Mouse (Mus musculus) MEL (cell line): Measurements from ENCODE around the gene Rpgrip1l. TPM values are rescaled to one million over a fixed set of nuclear protein-coding genes. Genes with fewer than 3 reads are reported as not detected.

Source experiments
- DNase-seq: peaks from one replicate; pipeline ENCODE4 v3.0.0; 2011; ENCODE audit warnings: low read depth, low spot score
- H3K27ac ChIP-seq: 2 replicates; pipeline ENCODE4 v1.5.1; 2012; ENCODE audit warnings: low read depth, mild to moderate bottlenecking, control low read depth, low read length, moderate library complexity; ENCODE audit not compliant: control insufficient read depth
- H3K27me3 ChIP-seq, 2 experiments: fragments of 150-350 bp in 1 of 2; sonication (generic) in 1 of 2; 2 replicates each; pipeline ENCODE4 v1.6.1; 2012; ENCODE audit warnings: low read length in 2 of 2, mild to moderate bottlenecking in 2 of 2, improper control_type of control experiment in 1 of 2, moderate library complexity in 1 of 2; ENCODE audit not compliant: insufficient read depth in 2 of 2, control insufficient read depth in 1 of 2
- H3K36me3 ChIP-seq, 2 experiments: 2 replicates each; pipeline ENCODE4 v1.6.1; 2012 to 2014; ENCODE audit warnings: low read length in 2 of 2, improper control_type of control experiment in 1 of 2, inconsistent platforms in 1 of 2, mild to moderate bottlenecking in 1 of 2; ENCODE audit not compliant: insufficient read depth in 2 of 2, control insufficient read depth in 1 of 2
- H3K4me1 ChIP-seq, 2 experiments: fragments of 150-350 bp in 1 of 2; sonication (generic) in 1 of 2; 2 replicates each; pipeline ENCODE4 v1.6.1; 2012; ENCODE audit warnings: low read length in 2 of 2, improper control_type of control experiment in 1 of 2, mild to moderate bottlenecking in 1 of 2; ENCODE audit not compliant: insufficient read depth in 2 of 2, control insufficient read depth in 1 of 2
- H3K4me3 ChIP-seq, 2 experiments: fragments of 150-350 bp in 1 of 2; sonication (generic) in 1 of 2; 2 replicates each; pipeline ENCODE4 v1.5.1; 2012; ENCODE audit warnings: low read depth in 2 of 2, low read length in 2 of 2, mild to moderate bottlenecking in 2 of 2, moderate library complexity in 2 of 2, control low read depth in 1 of 2, improper control_type of control experiment in 1 of 2; ENCODE audit not compliant: control insufficient read depth in 1 of 2, insufficient read depth in 1 of 2
- H3K79me2 ChIP-seq: 2 replicates; pipeline ENCODE4 v1.6.1; 2012; ENCODE audit warnings: mild to moderate bottlenecking, low read length, moderate library complexity; ENCODE audit not compliant: control insufficient read depth, poor library complexity, insufficient read depth
- H3K9ac ChIP-seq: 2 replicates; pipeline ENCODE4 v1.6.1; 2012; ENCODE audit warnings: low read depth, mild to moderate bottlenecking, control low read depth, low read length, moderate library complexity; ENCODE audit not compliant: control insufficient read depth, poor library complexity, severe bottlenecking
- H3K9me3 ChIP-seq: fragments of 150-350 bp; sonication (generic); replicated peaks from 2 replicates; pipeline ENCODE4 v1.6.1; 2012; ENCODE audit warnings: mild to moderate bottlenecking, low read length, improper control_type of control experiment, moderate library complexity; ENCODE audit not compliant: insufficient read depth
- CHD2 ChIP-seq: IDR thresholded peaks from 2 replicates; pipeline ENCODE4 v1.6.1; 2011; ENCODE audit warnings: low read length, improper control_type of control experiment
- CTCF ChIP-seq, 3 experiments: IDR thresholded peaks in 2 of 3; conservative IDR thresholded peaks in 1 of 3; 2 replicates each; pipeline ENCODE4 v1.5.1; 2011 to 2012; ENCODE audit warnings: low read length in 3 of 3, low read depth in 2 of 3, mild to moderate bottlenecking in 2 of 3, improper control_type of control experiment in 1 of 3, inconsistent platforms in 1 of 3, mixed read lengths in 1 of 3, moderate library complexity in 1 of 3; ENCODE audit not compliant: control insufficient read depth in 1 of 3, insufficient read depth in 1 of 3, poor library complexity in 1 of 3, severe bottlenecking in 1 of 3
- ELF1 ChIP-seq: IDR thresholded peaks from 2 replicates; pipeline ENCODE4 v1.6.1; 2014; ENCODE audit warnings: low read depth, mild to moderate bottlenecking, inconsistent platforms, low read length, improper control_type of control experiment, moderate library complexity
- EP300 ChIP-seq, 2 experiments: IDR thresholded peaks; 2 replicates each; pipeline ENCODE4 v1.6.1; 2011; ENCODE audit warnings: improper control_type of control experiment in 2 of 2, low read length in 2 of 2, low read depth in 1 of 2, mild to moderate bottlenecking in 1 of 2
- ETS1 ChIP-seq: IDR thresholded peaks from 2 replicates; pipeline ENCODE4 v1.6.1; 2012; ENCODE audit warnings: low read depth, mild to moderate bottlenecking, inconsistent platforms, low read length, improper control_type of control experiment, moderate library complexity
- GABPA ChIP-seq: IDR thresholded peaks from 2 replicates; pipeline ENCODE4 v1.6.1; 2012; ENCODE audit warnings: low read depth, mild to moderate bottlenecking, inconsistent platforms, low read length, improper control_type of control experiment, moderate library complexity
- GATA1 ChIP-seq: IDR thresholded peaks from 2 replicates; pipeline ENCODE4 v1.6.1; 2011; ENCODE audit warnings: low read depth, low read length, improper control_type of control experiment
- HCFC1 ChIP-seq: IDR thresholded peaks from 2 replicates; pipeline ENCODE4 v1.6.1; 2012; ENCODE audit warnings: low read depth, mild to moderate bottlenecking, inconsistent platforms, low read length, improper control_type of control experiment, moderate library complexity
- JUND ChIP-seq: IDR thresholded peaks from 2 replicates; pipeline ENCODE4 v1.6.1; 2011; ENCODE audit warnings: low read depth, mild to moderate bottlenecking, improper control_type of control experiment, low read length
- MAX ChIP-seq: IDR thresholded peaks from 2 replicates; pipeline ENCODE4 v1.6.1; 2011; ENCODE audit warnings: low read length, improper control_type of control experiment
- MAZ ChIP-seq: IDR thresholded peaks from 2 replicates; pipeline ENCODE4 v1.6.1; 2012; ENCODE audit warnings: low read depth, mild to moderate bottlenecking, inconsistent platforms, low read length, improper control_type of control experiment
- MEF2A ChIP-seq: IDR thresholded peaks from 2 replicates; pipeline ENCODE4 v1.6.1; 2014; ENCODE audit warnings: low read depth, mild to moderate bottlenecking, inconsistent platforms, low read length, improper control_type of control experiment; ENCODE audit not compliant: poor library complexity, insufficient replicate concordance, severe bottlenecking; ENCODE audit errors: extremely low read depth
- MXI1 ChIP-seq: IDR thresholded peaks from 2 replicates; pipeline ENCODE4 v1.6.1; 2011; ENCODE audit warnings: mild to moderate bottlenecking, low read depth, low read length, improper control_type of control experiment
- MYB ChIP-seq: IDR thresholded peaks from 2 replicates; pipeline ENCODE4 v1.6.1; 2011; ENCODE audit warnings: mild to moderate bottlenecking, low read depth, low read length, improper control_type of control experiment
- NRF1 ChIP-seq: IDR thresholded peaks from 2 replicates; pipeline ENCODE4 v1.6.1; 2014; ENCODE audit warnings: low read depth, mild to moderate bottlenecking, inconsistent platforms, low read length, improper control_type of control experiment, moderate library complexity; ENCODE audit not compliant: poor library complexity, insufficient read depth, severe bottlenecking
- POLR2AphosphoS5 ChIP-seq: IDR thresholded peaks from 2 replicates; pipeline ENCODE4 v1.6.1; 2012; ENCODE audit warnings: low read depth, borderline replicate concordance, mild to moderate bottlenecking, inconsistent platforms, low read length, moderate library complexity, mixed read lengths
- RAD21 ChIP-seq: IDR thresholded peaks from 2 replicates; pipeline ENCODE4 v1.6.1; 2011; ENCODE audit warnings: mild to moderate bottlenecking, low read depth, low read length, improper control_type of control experiment
- SIN3A ChIP-seq: IDR thresholded peaks from 2 replicates; pipeline ENCODE4 v1.6.1; 2012; ENCODE audit warnings: low read length, improper control_type of control experiment, inconsistent platforms
- TAL1 ChIP-seq: IDR thresholded peaks from 2 replicates; pipeline ENCODE4 v1.6.1; 2012; ENCODE audit warnings: mild to moderate bottlenecking, inconsistent platforms, low read length, moderate library complexity, mixed read lengths
- TBP ChIP-seq: IDR thresholded peaks from 2 replicates; pipeline ENCODE4 v1.8.0; 2011; ENCODE audit warnings: low read depth, low read length, improper control_type of control experiment
- USF1 ChIP-seq: IDR thresholded peaks from 2 replicates; pipeline ENCODE4 v1.6.1; 2014; ENCODE audit warnings: low read depth, mild to moderate bottlenecking, inconsistent platforms, low read length, improper control_type of control experiment, moderate library complexity
- USF2 ChIP-seq, 2 experiments: IDR thresholded peaks; 2 replicates each; pipeline ENCODE4 v1.6.1; 2011 to 2012; ENCODE audit warnings: improper control_type of control experiment in 2 of 2, low read length in 2 of 2, borderline replicate concordance in 1 of 2, inconsistent platforms in 1 of 2, low read depth in 1 of 2, mild to moderate bottlenecking in 1 of 2; ENCODE audit not compliant: insufficient read depth in 1 of 2
- ZC3H11A ChIP-seq: IDR thresholded peaks from 2 replicates; pipeline ENCODE4 v1.6.1; 2012; ENCODE audit warnings: low read depth, mild to moderate bottlenecking, inconsistent platforms, low read length, improper control_type of control experiment
- ZMIZ1 ChIP-seq: IDR thresholded peaks from 2 replicates; pipeline ENCODE4 v1.6.1; 2012; ENCODE audit warnings: low read depth, mild to moderate bottlenecking, inconsistent platforms, low read length, improper control_type of control experiment, moderate library complexity
- ZNF384 ChIP-seq: IDR thresholded peaks from 2 replicates; pipeline ENCODE4 v1.6.1; 2012; ENCODE audit warnings: low read depth, mild to moderate bottlenecking, inconsistent platforms, low read length, improper control_type of control experiment
- polyA plus RNA-seq, 2 experiments: library from polyadenylated mRNA; stranded (reverse) in 1 of 2; unstranded in 1 of 2; fragments of >175 nt in 1 of 2; fragments of >200 nt in 1 of 2; gene quantifications; 2 replicates each; pipeline versions ENCODE4 v1.2.1 to v1.2.4; 2012; ENCODE audit warnings: low replicate concordance in 2 of 2, low read depth in 1 of 2; ENCODE audit not compliant: insufficient read length in 2 of 2, insufficient read depth in 1 of 2, missing spikeins in 1 of 2
- total RNA-seq: library from RNA; depleted of rRNA; stranded (reverse); fragments of 300-350 nt; gene quantifications from 2 replicates; pipeline ENCODE4 v1.2.3, GENCODE M21; 2012

The Rpgrip1l gene
- total and polyA plus RNA-seq, 3 experiments: 2.9 to 3.9 TPM; not detected in 1

DNA sequence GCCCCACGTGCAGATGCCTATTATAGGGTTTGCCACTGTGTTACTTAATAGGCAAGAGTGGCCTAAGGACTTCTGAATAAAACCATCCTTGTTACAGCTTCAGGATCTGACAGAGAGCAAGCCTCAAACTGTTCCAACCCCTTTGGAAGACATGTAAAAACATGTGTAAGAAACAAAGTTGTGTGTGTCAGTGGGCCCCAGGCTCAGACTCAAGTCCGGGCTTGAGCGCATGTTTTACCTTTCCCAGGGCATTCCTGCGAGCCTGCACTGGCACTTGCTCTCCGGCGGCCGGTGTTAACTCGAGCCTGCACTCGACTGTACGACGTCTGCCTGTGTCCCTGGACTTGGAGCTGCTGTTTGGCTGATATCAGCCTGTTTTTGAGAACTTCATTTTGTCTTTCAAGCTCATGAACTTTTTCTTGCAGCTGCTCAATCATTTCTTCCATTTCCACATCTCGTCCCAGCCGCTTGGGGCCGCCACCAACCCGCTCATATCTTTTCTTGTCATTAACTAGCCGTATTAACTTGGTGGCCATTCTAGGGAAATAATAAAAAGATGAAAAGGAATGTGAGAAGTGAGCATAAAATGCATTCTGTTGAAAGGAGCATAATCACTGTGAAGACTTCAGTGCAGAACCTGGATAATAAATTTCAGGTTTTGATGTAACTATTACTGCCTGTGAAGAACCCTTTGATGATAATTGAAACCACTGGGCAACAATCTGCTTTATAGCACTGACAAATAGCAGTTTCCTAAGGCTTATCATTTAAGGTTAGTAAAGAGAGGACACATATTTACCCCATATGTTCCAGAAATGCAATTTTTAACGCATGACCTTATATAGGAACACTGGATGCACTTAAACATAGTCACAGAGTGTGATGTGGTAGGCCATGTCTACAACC lies 8.3 kb downstream of the Rpgrip1l start:
- Histone ChIP-seq H3K4me1 (no peaks in the 10 kb centered on the region), H3K36me3 (no peaks in the 10 kb centered on the region; a peak in 1 of 4 replicates), H3K4me3 (no peak overlapping the region), H3K9me3 (no peaks in the 10 kb centered on the region), H3K79me2 (no peaks in the 10 kb centered on the region), H3K27ac (no peak overlapping the region), H3K9ac (no peak overlapping the region), H3K27me3 (no peaks in the 10 kb centered on the region)
- no peak for TF ChIP-seq JUND
- DNase-seq: no peak

DNA sequence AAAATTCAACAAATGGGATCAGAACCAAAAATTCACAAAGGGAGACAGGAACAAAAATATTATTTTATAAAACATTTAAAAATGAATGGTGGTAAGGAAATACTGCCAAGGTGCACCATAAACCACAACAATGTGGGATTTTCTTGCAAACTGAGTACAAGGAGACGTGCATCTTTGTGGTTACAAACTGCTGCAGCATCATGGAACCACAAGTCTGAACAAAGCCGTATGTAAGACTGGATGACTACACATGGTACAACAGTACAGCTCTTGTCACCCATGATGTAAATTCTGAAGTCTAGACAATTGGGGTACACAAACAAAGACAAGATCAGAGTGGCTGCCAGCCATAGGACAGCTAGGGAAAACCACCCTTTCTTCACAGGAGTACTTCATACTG lies 14.4 kb downstream of the Rpgrip1l start:
- no peak for TF ChIP-seq EP300 (IDR thresholded peaks at IDR 0.05; ENCODE audit: low read depth in 1 of 2, low read length in 2 of 2)
- no peak for TF ChIP-seq USF1
- TF ChIP-seq MAZ: no peak
- TF ChIP-seq HCFC1: no peak
- TF ChIP-seq CHD2: no peak
- TF ChIP-seq GATA1: no peak
- no peak for TF ChIP-seq ZC3H11A
- no peak for TF ChIP-seq SIN3A
- TF ChIP-seq RAD21: no peak
- TF ChIP-seq TBP: no peak
- no peak for TF ChIP-seq ELF1
- no peak for TF ChIP-seq MAX
- TF ChIP-seq ETS1: no peak
- Histone ChIP-seq H3K4me1 (peaks cover 0 to 7% of the 10 kb centered on the region in 2 experiments; a peak in 2 of 4 replicates), H3K27ac (no peak overlapping the region), H3K79me2 (no peaks in the 10 kb centered on the region), H3K9me3 (no peaks in the 10 kb centered on the region), H3K9ac (no peak overlapping the region), H3K4me3 (no peak overlapping the region), H3K27me3 (no peaks in the 10 kb centered on the region), H3K36me3 (peaks cover 2 to 5% of the 10 kb centered on the region in 2 experiments; a peak in 3 of 4 replicates)
- DNase-seq: no peak

DNA sequence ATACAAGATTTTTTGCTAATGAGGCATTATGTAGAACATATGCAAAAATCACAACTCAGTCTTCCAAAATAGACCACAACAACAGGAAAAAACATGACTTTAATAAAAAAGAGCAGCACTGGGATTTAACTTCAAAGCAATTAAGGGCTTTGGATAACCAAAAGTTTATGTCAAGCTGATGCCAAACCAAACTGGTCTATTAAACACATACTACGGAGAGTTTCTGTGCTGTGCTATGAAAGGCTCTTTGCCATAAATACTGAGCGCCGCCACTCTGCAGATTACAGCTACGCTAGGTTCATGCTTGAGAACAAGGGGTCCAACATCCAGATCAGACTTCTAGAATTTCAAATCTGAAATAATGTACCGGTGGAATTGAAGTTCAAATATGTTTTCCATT lies 17.3 kb downstream of the Rpgrip1l start:
- Histone ChIP-seq H3K79me2 (no peaks in the 10 kb centered on the region), H3K27ac (no peak overlapping the region), H3K27me3 (no peaks in the 10 kb centered on the region), H3K9me3 (no peaks in the 10 kb centered on the region), H3K9ac (no peak overlapping the region), H3K4me1 (peaks cover 0 to 7% of the 10 kb centered on the region in 2 experiments; a peak in 2 of 4 replicates), H3K4me3 (no peak overlapping the region), H3K36me3 (peaks cover 2 to 5% of the 10 kb centered on the region in 2 experiments; a peak in 3 of 4 replicates)
- DNase-seq: no peak
- TF ChIP-seq MYB: no peak
- TF ChIP-seq GABPA: no peak
- no peak for TF ChIP-seq USF1
- no peak for TF ChIP-seq NRF1
- TF ChIP-seq TAL1: no peak
- TF ChIP-seq CHD2: no peak
- TF ChIP-seq ZNF384: no peak
- no peak for TF ChIP-seq ZMIZ1
- no peak for TF ChIP-seq ELF1
- TF ChIP-seq POLR2AphosphoS5: no peak
- TF ChIP-seq MXI1: no peak
- TF ChIP-seq TBP: no peak
- no peak for TF ChIP-seq MEF2A
- no peak for TF ChIP-seq USF2 (IDR thresholded peaks at IDR 0.05; ENCODE audit: borderline replicate concordance in 1 of 2, insufficient read depth in 1 of 2, low read depth in 1 of 2, low read length in 2 of 2)
- TF ChIP-seq CTCF (IDR thresholded peaks at IDR 0.05 in 2 of 3, conservative IDR thresholded peaks at IDR 0.05 in 1 of 3; ENCODE audit: control insufficient read depth in 1 of 3, insufficient read depth in 1 of 3, low read depth in 2 of 3, low read length in 3 of 3, poor library complexity in 1 of 3, severe bottlenecking in 1 of 3): no peak
